Mouse (Mus musculus) E14TG2a.4 (cell line): Measurements from ENCODE around the gene Mms19.

Experiments used
- H3K27me3 ChIP-seq: 2 replicates; pipeline ENCODE4 v1.6.1; 2014; ENCODE audit warnings: low read length, control low read depth; ENCODE audit not compliant: insufficient read depth
- H3K36me3 ChIP-seq: 2 replicates; pipeline ENCODE4 v1.6.1; 2014; ENCODE audit warnings: low read length, control low read depth; ENCODE audit not compliant: insufficient read depth
- H3K4me1 ChIP-seq: replicated peaks from 2 replicates; pipeline ENCODE4 v1.6.1; 2014; ENCODE audit warnings: low read depth, low read length, control low read depth
- H3K4me3 ChIP-seq: replicated peaks from 2 replicates; pipeline ENCODE4 v1.5.1; 2014; ENCODE audit warnings: mild to moderate bottlenecking, low read length
- H3K9me3 ChIP-seq: 2 replicates; pipeline ENCODE4 v1.6.1; 2014; ENCODE audit warnings: low read length, control low read depth
- CTCF ChIP-seq: conservative IDR thresholded peaks from 2 replicates; pipeline ENCODE4 v1.5.1; 2014; ENCODE audit warnings: low read length
- NANOG ChIP-seq: IDR thresholded peaks from 2 replicates; pipeline ENCODE4 v1.6.1; 2014; ENCODE audit warnings: borderline replicate concordance, low read length, mixed read lengths
- POU5F1 ChIP-seq: IDR thresholded peaks from 2 replicates; pipeline ENCODE4 v1.6.1; 2014; ENCODE audit warnings: low read length, borderline replicate concordance

Mms19 gene

DNA sequence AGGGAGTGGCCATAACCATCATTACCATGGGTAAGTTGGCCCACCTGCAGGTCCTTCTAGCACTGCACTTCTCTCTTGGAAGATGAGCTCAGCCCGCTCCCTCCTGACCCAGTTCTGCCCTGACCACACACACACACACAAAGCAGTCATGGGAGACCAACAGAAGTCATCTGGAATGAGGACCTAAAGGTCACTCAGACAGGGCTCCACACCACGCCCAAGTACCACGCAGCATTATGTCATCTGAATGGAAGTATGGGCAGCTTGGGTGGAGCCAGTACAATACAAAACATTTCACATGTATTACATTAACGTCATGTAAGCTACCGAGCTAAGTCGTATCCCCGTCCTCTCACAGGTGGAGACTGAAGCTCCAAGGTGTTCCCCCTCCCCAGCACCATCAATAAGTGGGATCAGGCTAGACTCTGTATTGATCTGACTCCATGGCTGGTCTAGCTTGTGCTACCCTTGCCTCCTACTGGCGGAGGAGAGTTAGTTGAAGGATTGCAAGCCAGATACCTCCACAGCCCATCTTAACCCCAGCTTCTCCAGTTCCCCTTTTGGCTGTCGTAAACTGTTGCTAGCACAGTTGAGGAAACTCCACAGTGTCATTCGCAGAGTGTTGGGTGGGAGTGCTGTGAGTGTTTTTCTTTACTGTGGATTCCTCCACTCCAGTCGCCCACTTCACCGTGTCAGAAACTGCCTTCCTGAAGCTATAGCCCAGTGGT, 20.5 kb upstream of the Mms19 start:
- H3K36me3 ChIP-seq: no peaks in the 10 kb centered on the region
- no peak for TF ChIP-seq CTCF
- no peak for TF ChIP-seq POU5F1
- TF ChIP-seq NANOG: no peak
- H3K9me3 ChIP-seq: no peaks in the 10 kb centered on the region
- no peak overlapping the region for H3K4me3 ChIP-seq
- H3K27me3 ChIP-seq: no peaks in the 10 kb centered on the region
- H3K4me1 ChIP-seq: peaks cover 63% of the 10 kb centered on the region

- Histone ChIP-seq H3K4me3 (no peak overlapping the region), H3K9me3 (no peaks in the 10 kb centered on the region), H3K36me3 (no peaks in the 10 kb centered on the region), H3K4me1 (peaks cover 63% of the 10 kb centered on the region), H3K27me3 (no peaks in the 10 kb centered on the region)
- TF ChIP-seq CTCF: no peak
- TF ChIP-seq NANOG: peak; percentile 74; the same call in 1 of the 2 replicates
- no peak for TF ChIP-seq POU5F1
These were observed 19.5 kb upstream of the Mms19 start for GRCm38 (mm10) chr19:42000446-42000958.

GRCm38 (mm10) chr19:41999688-42000283, 18.8 kb upstream of the Mms19 start:
- TF ChIP-seq POU5F1: no peak
- TF ChIP-seq CTCF: no peak
- no peak for TF ChIP-seq NANOG
- no peak overlapping the region for H3K4me3 ChIP-seq
- H3K36me3 ChIP-seq: no peaks in the 10 kb centered on the region
- no peaks in the 10 kb centered on the region for H3K27me3 ChIP-seq
- H3K4me1 ChIP-seq: peaks cover 67% of the 10 kb centered on the region
- H3K9me3 ChIP-seq: no peaks in the 10 kb centered on the region

DNA sequence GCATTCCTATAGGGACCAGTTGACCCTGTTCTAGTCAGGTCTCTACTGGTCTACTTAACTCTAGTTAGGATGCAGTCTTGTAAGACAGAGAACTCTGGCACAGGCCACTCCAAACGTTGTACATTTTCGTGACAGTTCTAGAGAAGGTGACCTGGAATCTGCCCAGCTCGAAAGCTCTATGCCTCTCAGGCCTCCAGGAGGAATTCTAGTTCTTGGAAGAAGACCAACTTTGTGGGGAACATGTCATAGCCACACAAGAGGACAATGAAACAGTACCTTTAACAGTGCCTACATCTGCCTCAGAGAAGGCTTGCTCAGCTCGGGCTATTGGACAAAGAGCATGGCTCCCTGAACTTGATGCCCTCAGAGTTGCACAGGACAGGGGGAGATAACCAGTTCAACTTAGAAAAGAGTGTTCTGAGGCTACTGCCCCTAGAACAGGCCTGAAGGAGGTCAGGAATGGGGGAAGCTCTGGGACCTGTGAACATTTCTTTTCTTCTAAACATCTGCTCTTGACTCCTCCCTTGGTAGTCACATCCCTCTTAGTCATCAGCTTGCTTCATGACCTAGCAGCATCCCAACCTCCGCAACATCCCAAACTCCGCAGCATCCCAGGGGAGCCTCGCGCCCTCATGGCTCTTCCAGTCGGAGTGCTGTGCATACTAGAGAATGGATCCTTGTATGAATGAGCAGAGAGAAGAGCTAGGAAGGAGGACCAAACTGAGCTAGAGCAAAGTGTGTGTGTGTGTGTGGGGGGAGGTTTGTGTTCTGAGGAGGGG, 18.0 kb upstream of the Mms19 start:
- no peak for TF ChIP-seq CTCF
- TF ChIP-seq POU5F1: no peak
- TF ChIP-seq NANOG: no peak
- Histone ChIP-seq H3K4me3 (no peak overlapping the region), H3K4me1 (peaks cover 75% of the 10 kb centered on the region), H3K36me3 (no peaks in the 10 kb centered on the region), H3K27me3 (no peaks in the 10 kb centered on the region), H3K9me3 (no peaks in the 10 kb centered on the region)

- no peaks in the 10 kb centered on the region for H3K27me3 ChIP-seq
- no peaks in the 10 kb centered on the region for H3K9me3 ChIP-seq
- TF ChIP-seq POU5F1 (no peak), CTCF (no peak), NANOG (no peak)
- H3K4me1 ChIP-seq: peaks cover 94% of the 10 kb centered on the region
- 0 out of 2 replicates have a peak overlapping the region, but pooled peaks have one; percentile 11 for H3K4me3 ChIP-seq
- no peaks in the 10 kb centered on the region; the same call in 1 of the 2 replicates for H3K36me3 ChIP-seq
These were observed 16.1 kb upstream of the Mms19 start for GRCm38 (mm10) chr19:41997090-41997489.

- no peaks in the 10 kb centered on the region; the same call in 1 of the 2 replicates for H3K36me3 ChIP-seq
- TF ChIP-seq NANOG (no peak), POU5F1 (no peak), CTCF (no peak)
These were observed 14.5 kb upstream of the Mms19 start for GRCm38 (mm10) chr19:41995483-41995882.

DNA sequence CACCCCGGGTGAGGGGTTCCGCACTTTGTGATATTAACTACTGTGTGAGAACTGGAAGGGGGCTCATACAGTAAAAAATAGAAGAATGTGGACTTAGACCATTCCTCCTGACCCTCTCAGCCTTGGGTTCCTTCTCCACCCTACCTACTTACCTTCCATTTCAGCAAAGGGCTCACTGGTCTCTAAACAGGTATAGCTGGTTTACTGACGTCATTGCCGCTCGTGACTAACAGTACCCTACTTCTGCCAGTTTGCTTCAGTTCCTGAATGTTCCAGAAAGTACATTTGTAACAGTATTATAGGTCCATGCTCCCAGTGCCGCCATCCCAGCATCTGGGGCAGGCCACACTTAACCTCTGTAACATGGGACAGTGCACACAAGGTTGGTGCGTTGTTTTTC, 13.1 kb upstream of the Mms19 start:
- H3K4me1 ChIP-seq: peaks cover 90% of the 10 kb centered on the region
- no peak for TF ChIP-seq NANOG
- no peak for TF ChIP-seq CTCF
- no peak for TF ChIP-seq POU5F1
- H3K4me3 ChIP-seq: 0 out of 2 replicates have a peak overlapping the region, but pooled peaks have one; percentile 24
- H3K36me3 ChIP-seq: no peaks in the 10 kb centered on the region; the same call in 1 of the 2 replicates
- H3K27me3 ChIP-seq: no peaks in the 10 kb centered on the region
- H3K9me3 ChIP-seq: no peaks in the 10 kb centered on the region

More at GRCm38 (mm10) chr19:41995483-41995882, 14.5 kb upstream of the Mms19 start:
- Histone ChIP-seq H3K4me1 (peaks cover 96% of the 10 kb centered on the region), H3K4me3 (0 out of 2 replicates have a peak overlapping the region, but pooled peaks have one; percentile 7), H3K27me3 (no peaks in the 10 kb centered on the region), H3K9me3 (no peaks in the 10 kb centered on the region)

DNA sequence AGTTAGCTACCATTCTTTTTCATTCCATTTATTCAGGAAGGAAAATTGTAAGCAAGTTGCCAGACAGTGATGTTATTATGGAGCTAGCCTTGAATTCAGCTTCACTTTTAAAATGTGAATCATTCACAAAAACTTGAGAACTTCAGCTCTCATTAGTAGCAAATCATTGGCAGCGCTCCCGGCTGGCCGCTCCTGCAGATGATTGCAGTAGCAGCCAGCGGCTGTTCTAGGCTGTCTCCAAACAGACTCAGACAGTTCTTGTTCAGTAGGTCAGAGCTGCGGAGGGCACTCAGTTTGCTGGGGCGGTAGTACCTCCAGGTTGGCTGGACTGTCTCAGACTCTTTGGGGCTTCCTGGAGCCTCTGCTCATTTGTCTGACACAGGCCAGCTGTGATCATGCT, 12.5 kb upstream of the Mms19 start:
- Histone ChIP-seq H3K36me3 (peaks cover under 1% of the 10 kb centered on the region; the same call in 1 of the 2 replicates), H3K4me1 (peaks cover 86% of the 10 kb centered on the region), H3K9me3 (no peaks in the 10 kb centered on the region), H3K4me3 (peak overlapping the region; percentile 24; the same call in 1 of the 2 replicates), H3K27me3 (no peaks in the 10 kb centered on the region)
- TF ChIP-seq CTCF: no peak
- no peak for TF ChIP-seq NANOG
- no peak for TF ChIP-seq POU5F1
